Mouse (Mus musculus) cerebellum, adult 2 months (tissue): ENCODE data around the gene Mamdc4.

Experiments
- CTCF ChIP-seq: fragments of 200-500 bp; IDR thresholded peaks from 2 replicates; pipeline ENCODE4 v1.5.1; 2011; ENCODE audit warnings: low read depth, mild to moderate bottlenecking, control low read depth, low read length, moderate library complexity, borderline replicate concordance; ENCODE audit not compliant: insufficient read depth
- POLR2A ChIP-seq: fragments of 200-500 bp; IDR thresholded peaks from 2 replicates; pipeline ENCODE4 v1.6.1; 2011; ENCODE audit warnings: low read length, control low read depth, borderline replicate concordance; ENCODE audit not compliant: insufficient read depth

DNA sequence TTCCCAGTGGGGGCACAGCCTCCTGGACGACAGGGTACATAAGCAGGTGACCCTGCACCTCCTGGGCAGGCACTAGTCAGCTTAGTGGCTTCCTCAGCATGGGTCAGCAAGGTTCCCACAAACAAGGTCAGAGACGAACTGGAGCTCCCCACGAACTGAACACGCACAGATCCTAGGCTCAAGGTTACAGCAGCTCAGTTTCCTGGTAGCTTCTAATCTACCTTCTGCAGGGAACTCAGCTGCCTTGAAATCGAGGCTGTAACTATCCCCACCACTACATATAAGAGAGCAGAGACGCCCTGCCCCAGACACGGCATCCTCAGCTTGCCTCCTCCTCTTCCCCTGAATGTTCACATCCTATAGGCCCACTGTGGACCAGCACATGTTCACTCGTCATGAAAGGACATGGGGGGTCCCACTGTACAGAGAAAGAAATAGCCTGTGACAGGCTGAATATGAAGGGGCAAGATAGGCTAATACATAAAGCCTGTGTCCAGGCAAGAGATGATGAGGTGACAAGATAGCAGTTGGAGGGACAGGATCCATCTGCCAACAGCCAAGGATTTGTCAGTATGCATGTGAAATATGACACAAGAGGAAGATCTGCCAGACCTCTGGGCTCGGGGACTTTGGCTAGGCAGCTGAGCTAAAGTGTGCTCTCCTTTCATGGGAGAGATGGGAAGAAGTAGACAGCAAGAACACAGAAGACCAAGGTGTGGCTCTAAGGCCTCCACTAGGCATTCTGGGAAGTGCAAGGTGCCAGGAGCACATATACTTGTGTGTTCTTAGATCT is 47.9 kb downstream of the Mamdc4 start:
- TF ChIP-seq POLR2A (no peak), CTCF (no peak)
